Mouse (Mus musculus) lung, postnatal 14 days (tissue): ENCODE results near the gene 4930435E12Rik.
A peak's percentile ranks its signal among the peaks of the same experiment; 100 is the strongest.
"Not testable (repeated sequence)": the region's sequence is repeated elsewhere in the genome, so short reads cannot be mapped to it uniquely, and the experiment has no call there.

Experiments
- DNase-seq: peaks from one replicate; pipeline ENCODE4 v3.0.0; 2021

Gene 4930435E12Rik

DNA sequence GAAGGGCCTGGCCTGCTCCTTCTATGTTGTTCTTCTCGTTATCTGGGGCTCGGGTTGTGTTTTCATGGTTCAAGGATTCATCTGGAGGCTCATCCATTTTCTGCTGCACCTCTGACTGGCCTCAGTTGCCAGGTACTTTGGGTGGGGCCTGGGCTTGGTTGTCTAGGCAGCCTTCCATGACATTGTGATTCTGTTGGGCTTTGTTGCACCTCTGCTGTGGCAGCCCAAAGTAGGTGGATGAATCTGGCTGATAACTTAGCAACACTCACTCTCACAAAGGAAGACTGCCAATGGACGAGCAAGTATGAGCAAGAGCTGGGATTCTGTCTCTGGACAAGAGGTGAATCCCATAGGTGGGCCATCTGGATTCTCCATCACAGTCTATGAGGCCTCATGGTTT lies at the start of gene 4930435E12Rik:
4930435E12Rik (minus strand) TSS at position 101 of the 400 bp plus-strand sequence.
- DNase-seq = no peak

DNA sequence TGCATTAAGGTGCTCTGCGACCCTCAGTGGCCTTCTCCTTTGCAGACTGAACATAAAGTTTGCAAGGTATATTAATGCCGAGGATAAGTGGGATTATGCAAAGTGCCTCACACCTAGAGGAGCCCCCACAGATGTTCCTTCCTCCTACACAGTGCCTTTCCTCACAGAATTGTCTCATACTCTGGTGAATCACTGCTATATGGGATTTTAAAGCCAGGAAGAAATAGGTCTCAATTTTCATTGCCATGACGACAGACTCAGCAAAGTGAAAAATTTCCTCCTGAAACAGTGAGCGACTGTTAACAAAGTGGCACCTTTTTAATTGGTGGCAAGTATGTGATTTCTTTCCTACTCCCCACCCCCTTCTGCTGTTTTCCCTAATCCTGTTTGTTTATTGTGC lies 45.9 kb upstream of the 4930435E12Rik start:
- DNase-seq = no peak

DNA sequence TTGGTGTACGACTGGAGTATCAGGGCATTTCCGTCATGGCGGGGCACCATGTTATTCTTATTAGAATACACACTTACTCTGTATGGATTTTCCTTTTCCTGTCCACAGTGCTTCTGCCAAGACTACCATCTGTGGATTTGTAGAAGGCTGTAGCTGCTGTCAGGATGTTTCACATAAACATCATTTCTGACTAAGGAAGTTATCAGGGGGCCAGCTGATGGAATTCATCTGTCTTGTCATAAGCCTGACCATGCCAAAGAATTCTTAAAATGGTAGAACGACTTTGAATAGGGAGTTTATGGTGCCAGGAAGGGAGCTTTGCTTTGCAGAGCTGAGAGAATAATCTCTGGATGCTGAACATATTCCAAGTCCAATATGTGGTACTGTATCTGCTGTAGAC lies 44.7 kb upstream of the 4930435E12Rik start:
- DNase-seq = no peak

DNA sequence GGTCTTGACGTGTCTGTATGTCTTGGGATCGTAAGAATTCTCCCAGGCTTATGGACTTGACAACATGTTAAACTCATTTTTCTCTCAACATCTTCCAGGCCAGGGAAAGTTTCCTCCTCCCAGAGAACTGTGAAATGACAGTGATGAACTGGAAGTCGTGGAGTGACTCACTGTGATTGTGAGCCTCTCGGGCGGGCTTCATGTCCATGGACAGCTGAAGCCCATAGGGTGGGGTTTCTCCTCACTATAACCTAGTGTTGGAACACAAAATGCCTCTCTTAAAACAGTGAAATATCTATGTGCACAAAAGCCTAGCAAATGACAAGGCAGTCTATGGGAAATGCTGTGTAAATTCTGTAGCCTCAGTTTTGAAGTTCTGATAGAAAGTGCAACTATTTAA lies 35.8 kb upstream of the 4930435E12Rik start:
- no peak for DNase-seq

DNA sequence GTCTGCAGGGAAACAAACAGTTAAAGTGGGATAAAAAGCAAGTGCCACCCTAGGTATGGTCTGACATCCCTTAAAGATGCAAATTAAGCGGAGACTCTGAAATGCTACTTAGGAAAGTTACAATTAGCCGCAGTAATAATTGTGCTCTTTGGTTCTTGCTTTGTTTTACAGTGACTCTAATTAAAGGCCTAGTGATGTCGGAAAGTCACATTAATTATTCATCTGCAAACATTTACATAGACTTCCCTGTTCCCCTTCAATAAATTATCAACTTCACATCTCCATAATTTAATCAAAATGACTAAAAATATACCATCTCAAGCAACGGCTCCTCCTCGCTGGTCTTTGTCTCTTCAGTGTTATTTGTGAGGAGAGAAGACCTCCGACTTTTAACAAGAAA lies 32.0 kb upstream of the 4930435E12Rik start:
- DNase-seq = no peak

DNA sequence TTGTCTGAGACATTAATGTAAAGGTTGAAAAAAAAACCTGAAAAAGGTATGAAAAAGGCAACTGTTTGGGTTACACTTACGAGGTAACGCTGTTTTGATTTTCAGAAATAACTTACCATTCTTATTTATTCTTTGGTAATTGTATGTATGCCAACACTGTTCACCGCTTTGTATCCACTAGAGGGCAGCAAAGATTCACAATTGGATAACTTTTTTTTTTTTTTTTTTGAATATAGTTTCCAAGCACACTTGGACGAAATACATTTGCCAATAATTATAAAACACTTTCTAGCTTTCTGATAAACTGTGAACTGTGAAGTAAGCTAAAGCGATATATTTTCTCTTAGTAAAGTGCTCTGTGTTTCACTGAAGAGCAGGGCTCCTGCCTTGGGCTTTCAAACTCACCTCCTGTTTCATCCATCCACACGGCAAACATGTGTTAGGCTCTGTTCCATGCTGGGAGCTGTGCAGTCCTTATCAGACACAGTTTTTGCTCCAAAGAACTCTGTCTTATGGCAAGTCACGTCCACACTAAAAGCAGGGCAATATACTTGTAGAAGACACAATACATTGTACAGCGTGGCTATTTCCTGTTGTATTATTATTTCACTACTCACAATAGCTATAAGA lies 29.7 kb upstream of the 4930435E12Rik start:
- DNase-seq = peak; percentile 18

DNA sequence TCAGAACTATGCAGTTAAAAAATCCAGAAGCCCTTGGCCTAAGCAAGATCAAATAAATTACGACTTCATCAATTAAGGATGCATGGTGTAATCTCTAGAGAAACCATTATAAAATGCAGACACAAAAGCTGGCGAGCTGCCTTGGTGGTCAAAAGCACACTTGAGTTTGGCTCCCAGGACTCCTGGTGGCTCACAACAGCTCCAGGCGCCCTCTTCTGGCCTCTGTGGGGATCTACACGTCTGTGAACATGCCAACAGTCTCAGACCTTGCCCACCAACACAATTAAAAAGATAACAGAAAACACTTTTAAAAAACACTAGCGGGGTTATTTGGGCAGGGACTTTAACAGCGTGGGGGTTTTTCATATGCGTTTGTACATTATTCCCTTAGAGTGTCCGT lies 16.0 kb downstream of the 4930435E12Rik start:
- DNase-seq = peak; percentile 86

DNA sequence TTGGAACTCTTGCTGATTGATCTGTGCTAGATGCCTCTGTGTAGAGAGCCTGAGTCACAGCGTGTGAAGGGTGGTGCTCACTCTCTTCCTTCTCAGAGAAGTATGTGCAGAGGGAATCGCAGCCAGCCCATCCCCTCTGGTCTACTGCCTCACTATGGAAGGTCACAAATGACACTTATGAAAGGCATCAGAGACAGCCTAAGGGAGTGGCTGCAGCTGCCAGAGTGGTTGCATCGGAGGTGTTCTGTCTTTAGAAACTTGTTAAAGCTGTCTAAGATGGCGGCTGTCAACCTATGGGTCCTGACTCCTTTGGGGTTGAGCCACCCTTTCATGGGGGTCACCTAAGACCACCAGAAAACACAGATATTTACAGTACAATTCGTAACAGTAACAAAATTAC lies 18.4 kb downstream of the 4930435E12Rik start:
- no peak for DNase-seq

DNA sequence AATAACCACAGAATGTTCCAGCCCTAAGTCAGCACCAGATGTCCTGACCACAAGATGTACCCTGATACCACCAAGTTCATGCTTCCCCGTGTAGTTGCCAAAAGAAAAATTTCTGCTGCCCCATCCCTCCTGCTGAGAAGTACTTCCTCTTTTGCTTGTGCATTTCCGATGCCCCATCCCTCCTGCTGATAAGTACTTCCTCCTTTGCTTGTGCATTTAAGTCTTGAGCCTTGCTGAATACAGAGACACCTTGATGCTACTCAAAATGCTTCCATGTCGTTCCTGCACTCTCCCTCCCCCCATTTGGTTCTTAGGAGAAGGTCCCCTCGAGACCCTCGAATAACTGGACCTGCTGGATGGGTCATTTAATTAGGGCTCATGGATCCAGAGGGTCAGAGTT lies 20.8 kb downstream of the 4930435E12Rik start:
- DNase-seq = not testable (repeated sequence)

DNA sequence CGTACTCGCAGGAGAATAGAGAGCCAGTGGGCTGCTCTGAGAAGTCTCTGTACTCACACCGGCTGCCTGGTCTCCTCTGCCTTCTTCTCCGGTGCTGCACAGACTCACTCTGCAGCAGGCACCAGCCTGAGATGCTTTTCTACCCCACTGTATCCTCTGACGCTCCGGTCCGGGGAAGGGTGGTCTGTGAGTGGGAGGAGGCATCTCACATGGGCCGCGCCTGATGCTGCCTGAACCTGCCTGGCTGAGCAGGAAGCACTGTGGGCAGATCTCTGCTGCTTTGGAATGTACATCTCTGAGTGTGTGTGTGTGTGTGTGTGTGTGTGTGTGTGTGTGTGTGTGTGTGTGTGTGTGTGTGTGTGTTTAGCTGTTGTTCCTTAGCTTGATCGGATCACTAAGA lies 28.5 kb downstream of the 4930435E12Rik start, which contains the start of gene Upk1b:
Upk1b (minus strand) TSS at position 238 of the 400 bp plus-strand sequence.
- no peak for DNase-seq

DNA sequence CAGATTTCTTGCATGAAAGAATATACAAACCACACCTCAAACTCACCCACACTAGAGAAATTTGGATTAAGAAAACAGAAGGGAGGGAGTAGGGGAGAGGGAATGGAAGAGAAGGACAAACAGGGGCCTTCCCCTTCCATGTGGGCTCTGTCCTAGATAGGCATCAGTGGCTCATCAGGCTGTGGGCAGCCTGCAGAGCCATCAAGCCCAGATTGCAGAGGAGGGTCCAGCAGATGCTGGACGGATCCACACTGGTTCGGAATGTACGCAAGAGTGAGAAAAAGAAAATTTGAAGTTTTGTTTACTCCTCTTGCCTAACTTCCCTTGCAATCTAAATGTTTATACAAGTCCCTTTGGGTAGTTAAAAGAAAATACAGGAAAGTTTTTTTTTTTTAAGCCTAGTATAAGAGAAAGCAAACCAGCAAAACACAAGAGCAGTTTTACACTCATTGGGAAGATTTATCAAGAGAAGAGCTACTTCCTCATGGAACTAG lies 29.5 kb downstream of the 4930435E12Rik start:
- no peak for DNase-seq

DNA sequence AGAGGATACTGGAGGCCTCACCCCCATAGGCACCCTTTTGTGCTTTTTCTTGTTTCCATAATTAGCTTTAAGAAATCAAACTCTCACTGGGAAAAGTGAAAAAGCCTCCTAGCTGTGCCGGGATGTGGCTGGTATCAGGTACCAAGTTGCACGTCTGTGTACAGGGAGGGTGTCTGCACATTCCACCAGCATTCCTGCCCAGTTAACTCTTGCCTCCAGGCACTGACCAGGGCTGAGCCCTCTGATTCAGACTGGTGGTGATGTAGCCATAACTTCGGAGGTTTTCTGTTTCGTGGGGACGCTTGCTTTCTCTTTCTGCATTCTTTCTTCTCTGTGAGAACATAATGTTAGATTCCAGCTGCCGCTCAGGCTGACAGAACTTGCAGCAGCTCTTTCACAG lies 35.4 kb downstream of the 4930435E12Rik start:
- DNase-seq = no peak

DNA sequence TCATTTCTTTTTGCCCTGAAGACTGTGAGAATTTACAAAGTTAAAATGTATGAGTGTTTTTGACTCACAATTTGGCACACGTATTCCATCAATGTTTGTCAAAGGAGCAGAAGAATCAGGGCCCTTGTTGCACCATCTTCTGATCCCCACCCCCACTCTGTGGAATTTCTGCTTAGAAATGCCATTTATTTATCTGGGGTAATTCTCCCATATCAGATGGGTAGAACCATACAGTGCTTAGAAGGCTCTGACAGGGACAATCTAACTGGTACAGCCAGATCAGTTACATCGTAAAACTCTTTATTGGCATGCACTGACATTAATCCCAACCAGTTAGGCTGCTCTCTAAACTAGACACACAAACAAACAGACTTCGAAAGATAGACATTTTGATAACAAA lies 38.6 kb downstream of the 4930435E12Rik start:
- no peak for DNase-seq

DNA sequence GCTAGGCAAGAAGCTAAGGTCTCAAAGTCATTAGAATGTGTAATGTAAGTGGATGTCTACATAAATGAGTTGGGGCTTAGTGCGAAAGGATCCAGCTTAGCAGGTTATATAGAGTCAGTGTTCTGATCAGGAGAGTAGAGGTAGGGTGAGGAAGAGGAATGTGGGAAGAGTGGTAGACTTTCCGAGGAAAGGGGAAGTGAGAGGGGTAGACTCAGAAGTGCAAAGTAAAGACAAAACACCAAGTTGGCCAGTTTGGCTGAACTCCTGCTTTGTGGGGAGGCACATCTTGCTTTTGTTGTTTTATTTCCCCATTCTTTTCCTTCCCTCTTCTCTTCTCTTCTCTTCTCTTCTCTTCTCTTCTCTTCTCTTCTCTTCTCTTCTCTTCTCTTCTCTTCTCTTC lies 39.5 kb downstream of the 4930435E12Rik start:
- DNase-seq = no peak

DNA sequence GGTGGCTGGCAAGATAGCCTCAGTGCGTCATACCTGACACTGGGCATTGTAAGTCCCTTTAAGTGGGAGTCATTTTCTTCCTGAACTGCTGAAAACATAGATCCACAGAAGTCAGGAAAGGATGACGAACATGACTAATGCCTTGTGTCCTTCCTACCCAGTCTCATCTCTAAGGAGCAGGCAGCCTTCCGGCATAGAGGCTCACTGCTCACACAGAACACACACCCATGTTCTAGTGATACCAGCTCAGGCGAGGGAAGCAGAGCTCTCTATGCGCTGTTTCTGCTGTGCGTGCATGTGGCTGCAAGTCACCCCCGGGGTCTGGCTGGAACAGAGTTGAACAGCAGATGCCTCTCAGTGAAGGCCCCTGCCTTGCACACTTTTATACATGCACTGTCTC lies 43.2 kb downstream of the 4930435E12Rik start:
- DNase-seq = no peak

DNA sequence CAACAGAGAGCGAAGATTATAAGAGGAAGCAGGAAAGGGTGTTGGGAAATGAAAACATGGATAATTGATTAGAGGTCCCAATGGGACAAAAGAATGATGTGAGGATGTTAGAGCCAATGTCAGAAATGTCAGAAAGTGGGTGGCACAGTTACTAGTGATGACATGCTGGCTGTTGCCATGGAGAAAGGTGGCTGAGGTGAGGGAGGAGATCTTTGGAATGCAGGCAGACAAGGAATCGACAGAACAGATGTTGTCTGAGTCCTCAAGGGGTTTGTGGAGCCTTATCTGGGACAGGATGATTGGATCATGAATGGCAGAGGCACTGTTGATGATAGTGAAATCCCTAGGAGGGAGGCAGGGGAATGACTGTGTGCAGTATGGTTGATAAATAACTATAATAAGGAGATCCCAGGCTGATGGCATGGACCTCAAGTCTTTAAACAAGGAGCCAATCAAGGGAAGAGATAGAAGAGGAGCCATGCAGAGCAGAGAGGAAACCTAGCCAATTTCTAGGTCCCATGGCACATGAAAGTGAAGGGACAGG lies 46.0 kb downstream of the 4930435E12Rik start:
- no peak for DNase-seq

DNA sequence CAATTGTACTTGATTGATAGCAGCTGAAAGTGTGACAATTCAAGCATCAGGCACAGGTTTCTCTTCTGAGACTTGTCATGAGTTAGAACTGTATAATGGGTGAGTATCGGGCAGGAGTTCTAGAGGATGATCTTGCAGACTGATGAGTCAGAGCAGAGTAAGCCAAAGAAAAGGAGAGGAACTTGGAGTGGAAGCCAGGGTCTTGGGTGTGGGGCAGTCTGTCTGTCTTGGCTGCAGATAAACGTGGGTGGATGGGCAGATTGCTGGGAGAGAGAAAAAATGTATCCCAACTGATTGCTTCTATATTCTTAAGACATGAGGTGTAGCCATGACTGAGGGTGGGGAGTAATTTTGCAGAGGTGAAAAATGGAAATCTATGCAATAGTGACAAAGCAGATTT lies 46.6 kb downstream of the 4930435E12Rik start:
- no peak for DNase-seq

DNA sequence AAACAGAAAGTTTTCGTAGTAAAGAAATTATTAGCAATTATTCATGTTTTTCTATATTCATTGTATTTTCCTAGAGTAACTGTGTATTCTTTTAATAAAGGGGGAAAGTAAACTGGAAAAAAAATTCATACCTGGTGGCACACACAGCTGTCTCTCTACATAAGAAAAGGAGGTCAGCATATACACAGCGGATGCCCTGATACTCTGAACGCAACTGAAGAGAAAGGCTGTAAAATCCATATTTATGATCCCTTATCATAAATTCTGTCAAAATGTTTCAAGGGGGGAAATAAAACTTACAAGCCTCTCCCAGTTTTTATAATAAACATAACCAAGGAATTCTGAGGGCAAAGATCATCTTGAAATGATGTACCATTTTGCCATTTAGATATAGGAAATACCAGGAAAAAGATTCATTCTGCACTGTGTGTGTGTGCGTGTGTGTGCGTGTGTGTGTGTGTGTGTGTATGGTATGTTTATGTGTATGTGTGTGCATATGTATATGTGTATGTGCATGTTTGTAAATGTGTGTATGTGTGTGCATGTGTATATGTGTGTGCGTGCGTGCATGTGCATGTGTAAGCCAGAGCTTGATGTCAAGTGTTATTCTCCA lies 47.5 kb downstream of the 4930435E12Rik start:
- no peak for DNase-seq

DNA sequence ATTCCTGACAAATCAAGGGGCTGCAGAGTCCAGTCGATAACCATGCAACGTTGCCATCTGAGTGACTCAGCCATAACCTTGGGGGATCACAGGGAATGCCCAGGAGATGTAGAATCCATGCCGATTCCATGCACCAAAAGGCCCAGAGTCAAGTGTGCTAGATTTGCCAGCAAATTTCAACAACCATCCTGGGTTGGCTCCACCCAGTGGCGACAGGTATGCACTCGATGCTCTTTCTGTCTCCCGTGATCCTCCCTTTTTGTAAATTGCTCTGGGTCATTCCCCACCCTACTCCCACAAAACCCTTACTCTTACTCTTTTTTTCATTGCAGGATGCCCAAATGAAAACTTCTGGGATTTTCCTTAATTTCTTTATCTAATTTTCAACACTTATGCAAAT lies 52.2 kb downstream of the 4930435E12Rik start:
- DNase-seq = no peak

DNA sequence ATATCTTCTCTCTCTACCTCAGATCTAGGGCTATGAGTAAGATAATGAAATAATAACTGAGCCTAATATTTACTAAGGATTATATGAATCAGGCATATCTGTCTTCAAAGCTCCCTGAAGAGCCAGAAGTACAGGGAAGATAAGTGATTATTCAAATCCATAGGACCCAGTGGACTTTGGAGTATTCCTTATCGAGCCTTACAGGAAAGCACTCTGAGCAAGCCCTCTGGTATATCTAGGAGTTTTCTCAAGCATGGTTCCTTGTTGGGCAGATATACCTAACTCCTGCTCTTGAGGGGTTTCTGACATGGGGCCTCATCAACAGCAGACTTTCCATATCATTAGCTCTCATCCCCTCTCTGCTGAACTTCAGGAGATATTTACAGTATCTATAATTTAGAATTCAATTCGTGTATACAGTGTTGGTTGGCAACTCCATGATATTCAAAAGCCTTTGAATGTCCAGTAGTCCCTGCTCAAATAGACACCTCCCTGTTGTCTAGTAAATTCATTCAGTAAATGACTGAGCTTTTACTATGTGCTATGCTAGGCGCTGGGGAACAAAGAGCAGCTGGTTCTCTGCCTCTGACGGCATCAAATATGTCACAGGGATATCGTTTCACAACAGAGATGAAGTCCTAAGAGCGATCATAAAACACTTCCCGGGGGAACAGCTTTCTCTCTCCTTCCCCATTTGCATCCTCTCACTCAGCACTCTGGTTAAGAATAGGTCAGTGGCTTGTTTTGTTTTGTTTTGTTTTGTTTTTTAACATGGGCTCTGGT lies 53.4 kb downstream of the 4930435E12Rik start:
- peak; percentile 62 for DNase-seq

DNA sequence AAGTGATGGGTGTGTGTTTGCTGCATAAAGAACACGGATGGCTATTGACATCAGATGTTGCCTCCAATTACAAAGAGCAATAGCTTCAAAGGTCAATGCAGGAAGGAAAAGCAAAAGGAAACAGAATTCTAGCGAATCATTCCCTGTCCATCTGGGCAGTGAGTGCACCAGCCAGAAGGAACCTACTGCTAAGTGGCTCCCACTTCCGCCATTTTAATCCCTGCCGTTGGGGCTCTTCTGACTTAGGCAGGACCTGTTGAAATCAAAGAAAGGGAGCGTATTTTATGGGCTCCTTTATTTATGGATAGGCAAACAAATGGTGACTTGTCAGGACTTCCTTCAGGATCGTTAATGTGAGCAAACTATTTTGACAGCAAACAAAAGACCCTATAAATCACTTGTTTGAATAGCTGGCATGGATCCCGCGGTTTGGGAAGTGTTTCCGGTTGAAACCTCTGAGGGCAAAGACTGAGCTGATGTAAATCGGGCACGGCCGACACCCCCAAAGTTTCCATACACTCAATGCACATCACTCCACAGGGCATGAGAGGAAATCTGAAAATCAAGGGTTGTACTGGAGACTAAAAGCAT lies 55.5 kb downstream of the 4930435E12Rik start:
- peak; percentile 26 for DNase-seq

DNA sequence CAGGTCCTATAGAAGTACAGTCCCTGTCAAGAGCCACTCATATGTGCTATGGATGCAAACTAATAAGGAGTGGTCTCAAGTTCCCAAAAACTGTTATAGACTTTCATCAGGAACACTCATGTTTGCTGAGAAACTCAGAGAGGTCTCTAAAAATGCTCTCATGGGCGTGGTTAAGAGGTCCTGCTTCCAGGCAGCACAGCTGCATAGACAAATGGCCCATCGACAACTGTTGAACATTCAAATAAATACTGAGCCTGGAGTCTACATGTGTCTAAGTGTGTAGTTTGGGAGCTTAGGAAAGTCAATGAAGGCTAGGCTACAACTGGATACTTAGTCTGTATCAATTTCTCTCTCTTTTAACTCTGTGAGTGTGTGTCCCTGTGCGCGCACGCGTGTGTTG lies 57.4 kb downstream of the 4930435E12Rik start:
- DNase-seq = no peak

DNA sequence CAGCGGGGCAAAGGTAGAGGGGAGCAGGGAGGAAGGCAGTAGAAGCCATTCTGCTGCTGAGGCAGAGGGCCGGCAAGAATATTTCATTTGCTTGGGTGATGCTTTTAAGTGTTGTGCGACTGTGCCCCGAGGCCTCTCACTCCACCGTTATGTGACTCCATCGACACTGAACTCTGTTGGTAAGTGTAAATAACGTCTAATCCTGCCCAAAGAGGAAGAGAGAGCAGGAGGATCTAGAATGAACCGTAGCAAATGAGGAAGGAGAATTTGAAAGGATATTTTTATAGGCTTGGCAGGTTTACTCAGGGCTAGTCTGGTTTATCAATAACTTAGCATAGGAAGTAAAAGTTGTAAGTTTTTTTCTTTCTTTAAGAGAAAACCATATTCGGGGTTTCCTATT lies 59.0 kb downstream of the 4930435E12Rik start:
- DNase-seq = no peak
